Mouse (Mus musculus) erythroblast, embryonic 14.5 days (primary cell): ENCODE measurements around the gene Adamts12. TPM values are rescaled to one million over a fixed set of nuclear protein-coding genes. Genes with fewer than 3 reads are reported as not detected.

Experiments used
- H3K27me3 ChIP-seq: 2 replicates; pipeline ENCODE4 v1.6.1; 2012; ENCODE audit warnings: inconsistent platforms; ENCODE audit not compliant: control insufficient read depth
- H3K36me3 ChIP-seq: 2 replicates; pipeline ENCODE4 v1.6.1; 2012; ENCODE audit warnings: mild to moderate bottlenecking, inconsistent platforms; ENCODE audit not compliant: control insufficient read depth
- H3K4me1 ChIP-seq: 2 replicates; pipeline ENCODE4 v1.6.1; 2012; ENCODE audit warnings: inconsistent platforms; ENCODE audit not compliant: control insufficient read depth
- H3K4me3 ChIP-seq: replicated peaks from 2 replicates; pipeline ENCODE3; 2012; ENCODE audit warnings: moderate library complexity, mild to moderate bottlenecking, inconsistent platforms
- H3K9me3 ChIP-seq: 2 replicates; pipeline ENCODE4 v1.6.1; 2012; ENCODE audit warnings: low read length, inconsistent platforms, mixed read lengths; ENCODE audit not compliant: control insufficient read depth
- GATA1 ChIP-seq: IDR thresholded peaks from 2 replicates; pipeline ENCODE4 v1.6.1; 2012; ENCODE audit warnings: low read length, inconsistent platforms, mixed read lengths
- TAL1 ChIP-seq: IDR thresholded peaks from 3 replicates; pipeline ENCODE4 v1.6.1; 2012; ENCODE audit warnings: low read length, inconsistent platforms, mixed read lengths
- polyA plus RNA-seq: library from polyadenylated mRNA; stranded (reverse); fragments of >175 nt; gene quantifications from 2 replicates; pipeline ENCODE4 v1.2.3, GENCODE M21; 2012

Adamts12 gene
- polyA plus RNA-seq, 1 experiment, result under 0.01 TPM

DNA sequence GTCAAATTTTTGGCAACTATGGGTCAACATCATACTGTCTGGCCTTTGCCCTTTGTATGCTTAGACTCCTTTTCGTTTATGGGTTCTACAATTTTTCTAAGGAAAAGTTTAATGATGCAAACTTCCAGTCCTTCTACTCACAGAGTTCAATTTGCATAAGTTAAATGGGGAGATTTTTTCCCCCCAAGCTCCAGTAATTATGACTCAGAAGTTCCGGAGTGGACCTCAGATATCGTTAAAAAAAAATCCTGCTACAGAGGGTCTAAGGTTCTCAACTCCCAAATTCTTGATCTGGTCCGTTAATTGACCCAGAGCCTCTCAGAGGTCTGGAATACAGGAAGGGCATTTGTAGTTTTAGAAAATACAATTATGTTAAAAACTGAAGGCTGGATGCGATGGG is 297.2 kb downstream of the Adamts12 start:
- TF ChIP-seq GATA1 (no peak), TAL1 (no peak)
- Histone ChIP-seq H3K27me3 (no peaks in the 10 kb centered on the region), H3K4me3 (no peak overlapping the region), H3K4me1 (no peaks in the 10 kb centered on the region), H3K36me3 (no peaks in the 10 kb centered on the region), H3K9me3 (no peaks in the 10 kb centered on the region)

DNA sequence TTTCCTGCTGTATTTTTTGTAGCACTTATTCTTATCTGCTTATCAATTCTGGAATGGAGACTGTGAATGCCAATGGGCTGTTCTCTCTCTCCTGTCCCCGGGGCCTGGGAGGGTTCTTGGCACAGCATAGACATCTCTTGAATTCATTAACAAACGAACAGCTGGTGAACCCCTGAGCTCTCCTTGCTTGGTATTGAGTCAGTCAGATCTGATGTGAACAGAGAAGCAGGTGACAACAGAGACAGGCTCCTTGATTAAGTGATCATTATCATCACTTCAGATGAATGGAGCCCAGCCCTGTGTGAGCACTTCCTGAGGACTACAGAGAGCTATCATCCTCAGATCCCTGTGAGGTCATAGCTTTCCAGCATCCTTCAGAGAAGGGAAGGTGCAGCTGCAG is 299.5 kb downstream of the Adamts12 start:
- TF ChIP-seq GATA1, result no peak
- TF ChIP-seq TAL1, result no peak

DNA sequence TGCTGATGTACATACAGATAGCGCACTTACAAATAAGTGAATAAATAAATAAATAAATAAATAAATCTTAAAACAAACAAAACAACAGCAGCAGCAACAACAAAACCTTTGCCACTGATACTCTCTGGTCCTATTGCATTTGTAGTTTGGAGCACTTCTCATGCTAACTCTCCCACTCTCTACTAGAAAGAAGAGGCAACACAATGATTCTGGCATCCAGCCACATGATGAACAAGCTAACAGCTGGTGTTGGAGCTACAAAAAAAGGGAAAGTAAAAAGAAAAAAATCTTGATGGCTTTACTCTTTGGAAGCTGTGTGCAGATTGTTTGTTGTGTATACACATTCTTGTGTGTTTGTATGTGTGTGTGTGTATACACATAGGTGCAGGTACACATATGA is 300.2 kb downstream of the Adamts12 start:
- no peak for TF ChIP-seq TAL1
- no peak for TF ChIP-seq GATA1
- no peak overlapping the region for H3K4me3 ChIP-seq
- H3K36me3 ChIP-seq, result no peaks in the 10 kb centered on the region
- no peaks in the 10 kb centered on the region for H3K27me3 ChIP-seq
- no peaks in the 10 kb centered on the region for H3K4me1 ChIP-seq
- no peaks in the 10 kb centered on the region for H3K9me3 ChIP-seq

More for the DNA sequence above, 299.5 kb downstream of the Adamts12 start:
- H3K36me3 ChIP-seq, result no peaks in the 10 kb centered on the region
- no peaks in the 10 kb centered on the region for H3K27me3 ChIP-seq
- H3K4me1 ChIP-seq, result no peaks in the 10 kb centered on the region
- no peak overlapping the region for H3K4me3 ChIP-seq
- H3K9me3 ChIP-seq, result no peaks in the 10 kb centered on the region

DNA sequence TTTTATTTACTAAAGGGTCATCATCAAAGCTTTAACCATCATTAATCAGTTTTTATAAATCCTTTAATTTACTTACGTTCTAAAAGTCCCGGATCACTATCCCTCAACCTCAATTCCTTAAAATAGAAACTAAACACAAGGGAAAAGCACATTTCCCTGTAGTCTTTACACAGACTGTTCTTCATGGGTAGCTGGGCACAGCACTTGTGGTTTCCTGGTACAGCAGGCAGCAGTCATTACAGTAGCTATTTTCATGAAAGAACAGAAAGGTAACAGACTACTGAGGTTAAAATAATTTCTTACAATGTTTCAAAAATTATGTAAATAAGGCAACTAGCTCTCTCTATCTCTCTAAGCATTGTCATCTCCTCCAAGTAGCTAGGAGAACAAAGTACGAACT is 305.0 kb downstream of the Adamts12 start:
- Histone ChIP-seq H3K4me1 (no peaks in the 10 kb centered on the region), H3K27me3 (no peaks in the 10 kb centered on the region), H3K9me3 (no peaks in the 10 kb centered on the region), H3K4me3 (no peak overlapping the region), H3K36me3 (no peaks in the 10 kb centered on the region)
- TF ChIP-seq GATA1 (no peak), TAL1 (no peak)

DNA sequence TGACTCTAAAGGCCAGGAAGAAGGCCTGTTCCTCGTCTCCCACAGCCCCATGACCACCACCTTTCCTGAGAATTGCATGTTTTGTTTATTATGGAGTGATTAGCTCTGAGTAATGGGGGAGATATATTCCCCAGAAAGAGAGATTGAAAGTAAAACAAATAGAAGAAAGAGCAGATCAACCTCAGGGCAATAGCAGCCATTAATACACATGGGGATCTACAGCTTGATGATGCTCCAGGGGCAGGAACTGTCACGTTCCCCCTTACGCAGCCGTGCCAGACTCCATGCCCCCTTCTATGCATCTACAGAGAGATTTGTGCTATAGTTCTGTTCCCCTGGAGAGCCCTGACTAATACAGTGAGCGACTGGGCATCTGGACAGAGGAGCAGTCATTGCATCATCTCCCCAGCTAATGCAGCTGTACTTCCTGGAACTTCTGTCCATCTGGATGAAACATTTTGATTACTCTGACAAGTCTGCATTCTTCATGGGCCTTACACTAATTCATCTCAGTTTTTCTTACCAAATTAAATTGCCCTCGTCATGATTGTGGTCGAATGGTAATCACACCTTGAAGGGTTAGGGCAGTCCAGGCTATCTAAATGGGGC is 306.0 kb downstream of the Adamts12 start:
- Histone ChIP-seq H3K4me1 (no peaks in the 10 kb centered on the region), H3K27me3 (no peaks in the 10 kb centered on the region), H3K36me3 (no peaks in the 10 kb centered on the region), H3K4me3 (no peak overlapping the region), H3K9me3 (no peaks in the 10 kb centered on the region)
- TF ChIP-seq GATA1 (no peak), TAL1 (no peak)

DNA sequence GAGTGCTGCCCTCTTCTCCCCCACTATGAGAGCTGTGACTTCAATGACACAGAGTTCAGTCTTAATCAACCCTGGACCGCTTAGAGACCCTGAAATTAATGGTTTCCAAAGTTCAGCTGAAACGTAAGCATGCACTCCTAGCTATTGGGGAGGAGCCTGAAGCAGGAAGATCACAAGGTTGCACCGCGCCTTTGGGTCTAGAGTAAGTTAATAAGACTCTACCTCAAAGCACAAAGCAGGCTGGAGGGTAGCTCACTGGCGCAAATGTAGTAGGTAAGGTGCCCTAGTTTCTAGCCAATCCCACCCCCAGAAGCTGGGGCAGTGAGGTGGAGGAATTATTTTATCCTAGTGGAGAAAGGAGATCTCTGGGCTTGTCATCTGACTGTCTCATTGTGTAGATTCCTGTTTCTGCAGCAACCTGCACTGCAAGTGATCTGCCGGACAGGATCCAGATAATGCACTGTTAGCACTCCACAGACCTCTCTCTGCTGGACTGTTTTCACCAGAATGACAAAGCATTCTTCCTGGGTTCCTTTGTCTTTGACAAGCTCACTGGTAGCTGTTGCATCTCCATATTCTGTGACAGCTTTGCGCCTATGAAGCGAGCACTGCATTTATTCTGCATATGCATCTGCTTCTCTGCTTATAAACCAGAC is 315.0 kb downstream of the Adamts12 start:
- H3K27me3 ChIP-seq, result no peaks in the 10 kb centered on the region
- TF ChIP-seq TAL1, result no peak
- H3K36me3 ChIP-seq, result peaks cover 28% of the 10 kb centered on the region
- H3K4me3 ChIP-seq, result no peak overlapping the region
- H3K4me1 ChIP-seq, result no peaks in the 10 kb centered on the region
- peaks cover 2% of the 10 kb centered on the region for H3K9me3 ChIP-seq

DNA sequence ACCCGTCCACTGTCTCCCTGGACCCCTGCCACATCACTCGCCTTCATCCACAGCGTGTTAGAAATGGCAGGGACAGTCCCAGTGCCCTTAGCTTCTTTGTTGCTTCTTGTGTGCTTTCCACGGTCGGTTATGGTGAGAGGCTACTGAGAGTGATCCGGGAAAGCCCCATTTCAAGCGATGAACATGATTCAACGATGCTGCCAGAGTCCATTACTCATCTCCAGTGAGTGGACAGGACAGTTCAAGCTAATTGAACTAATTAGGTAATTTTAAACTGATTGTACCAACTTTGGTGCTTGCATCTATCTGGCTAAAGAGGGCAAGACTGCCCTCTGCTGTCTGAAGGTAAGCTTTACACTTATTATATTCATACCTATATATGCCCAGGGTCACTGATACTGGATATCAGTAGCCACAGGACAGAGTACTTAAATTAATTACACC is 315.5 kb downstream of the Adamts12 start:
- no peak for TF ChIP-seq GATA1
- no peak for TF ChIP-seq TAL1
- Histone ChIP-seq H3K4me1 (no peaks in the 10 kb centered on the region), H3K4me3 (no peak overlapping the region), H3K27me3 (no peaks in the 10 kb centered on the region), H3K9me3 (peaks cover 6% of the 10 kb centered on the region), H3K36me3 (peaks cover 34% of the 10 kb centered on the region)

DNA sequence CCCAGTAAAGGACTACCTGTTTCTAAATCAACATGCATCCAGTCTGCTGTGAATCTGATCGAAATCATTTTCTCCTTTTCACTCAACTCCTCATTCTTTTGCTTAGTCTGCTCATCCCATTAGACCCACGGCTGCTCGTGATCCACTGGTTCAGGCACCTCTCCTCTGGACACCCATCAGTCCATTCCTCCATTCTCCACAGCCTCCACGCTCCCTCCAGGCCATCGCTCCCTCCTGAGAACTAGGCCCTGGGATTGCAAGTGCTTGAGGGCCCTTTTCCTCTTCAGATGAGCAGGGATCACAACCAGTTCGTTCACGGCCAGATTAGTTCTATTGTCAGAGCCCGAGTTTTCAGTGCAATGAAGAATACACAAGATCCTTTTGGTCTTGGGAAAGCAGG is 316.0 kb downstream of the Adamts12 start:
- no peak for TF ChIP-seq GATA1
- TF ChIP-seq TAL1, result no peak
- Histone ChIP-seq H3K4me1 (no peaks in the 10 kb centered on the region), H3K4me3 (no peak overlapping the region), H3K36me3 (peaks cover 39% of the 10 kb centered on the region), H3K27me3 (no peaks in the 10 kb centered on the region), H3K9me3 (peaks cover 6% of the 10 kb centered on the region)

DNA sequence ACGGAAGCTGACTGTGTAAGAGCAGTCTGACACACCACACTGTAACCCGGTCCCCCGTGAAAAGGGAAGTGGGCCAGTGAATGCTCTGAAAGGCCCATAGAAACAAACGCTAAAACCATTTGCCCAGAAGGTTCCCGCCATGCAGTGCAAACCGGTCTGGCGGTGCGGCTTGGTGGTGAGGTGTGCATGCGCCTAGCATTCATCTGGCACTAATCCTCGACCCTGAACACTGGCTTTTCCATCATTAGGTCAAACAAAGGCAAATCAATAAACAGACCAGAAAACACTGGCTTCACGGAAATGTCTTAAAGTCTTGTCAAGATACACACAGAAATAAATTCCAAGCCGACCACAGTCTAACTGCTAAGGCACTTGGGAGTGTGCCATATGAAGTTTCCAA is 318.0 kb downstream of the Adamts12 start:
- TF ChIP-seq GATA1, result no peak
- TF ChIP-seq TAL1, result no peak
- Histone ChIP-seq H3K4me1 (no peaks in the 10 kb centered on the region), H3K4me3 (no peak overlapping the region), H3K9me3 (peaks cover 6% of the 10 kb centered on the region), H3K27me3 (no peaks in the 10 kb centered on the region), H3K36me3 (peaks cover 59% of the 10 kb centered on the region)

DNA sequence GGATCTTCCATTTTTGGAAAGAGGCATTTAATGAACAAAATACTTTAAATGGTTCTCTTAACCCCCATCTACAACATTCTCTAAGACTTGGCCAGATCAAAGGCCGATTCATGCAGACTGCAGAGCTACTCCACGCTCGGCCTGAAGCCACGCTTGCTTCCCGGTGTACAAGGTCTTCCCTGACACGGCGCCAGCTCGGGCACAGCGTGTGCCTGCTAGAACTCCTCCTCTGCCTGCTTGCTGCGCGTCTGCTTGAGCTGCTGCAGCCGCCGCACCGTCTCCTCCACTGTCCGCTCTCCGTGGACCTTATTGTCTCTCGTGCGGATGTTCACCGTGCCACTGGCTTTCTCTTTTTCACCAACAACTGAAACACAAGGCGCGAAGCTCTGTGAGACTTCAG is 319.2 kb downstream of the Adamts12 start:
- no peaks in the 10 kb centered on the region for H3K4me1 ChIP-seq
- H3K27me3 ChIP-seq, result no peaks in the 10 kb centered on the region
- peaks cover 71% of the 10 kb centered on the region for H3K36me3 ChIP-seq
- H3K9me3 ChIP-seq, result peaks cover 6% of the 10 kb centered on the region
- TF ChIP-seq GATA1 (no peak), TAL1 (no peak)
- H3K4me3 ChIP-seq, result no peak overlapping the region
